Mouse (Mus musculus) embryonic facial prominence, embryonic 15.5 days (tissue): ENCODE measurements around the gene Rasgef1c. TPM values are rescaled to one million over a fixed set of nuclear protein-coding genes. Genes with fewer than 3 reads are reported as not detected.

ENCODE experiments used
- ATAC-seq: fragments of 200-750 bp; cut with Nextera tagmentation; 2 replicates; pipeline ENCODE4 v1.8.0; 2017; ENCODE audit warnings: low read depth, moderate TSS enrichment; ENCODE audit not compliant: insufficient number of reproducible peaks, low FRiP score, low TSS enrichment
- H3K27ac ChIP-seq: fragments of 300-500 bp; sonication (generic); replicated peaks from 2 replicates; pipeline ENCODE4 v1.5.1; 2015; ENCODE audit warnings: mild to moderate bottlenecking, inconsistent platforms
- H3K27me3 ChIP-seq: fragments of 300-500 bp; sonication (generic); 2 replicates; pipeline ENCODE4 v1.6.1; 2015; ENCODE audit warnings: inconsistent platforms
- H3K36me3 ChIP-seq: fragments of 300-500 bp; sonication (generic); 2 replicates; pipeline ENCODE4 v1.6.1; 2015; ENCODE audit warnings: mild to moderate bottlenecking, inconsistent platforms
- H3K4me1 ChIP-seq: fragments of 300-500 bp; sonication (generic); 2 replicates; pipeline ENCODE4 v1.6.1; 2015; ENCODE audit warnings: inconsistent platforms
- H3K4me2 ChIP-seq: fragments of 300-500 bp; sonication (generic); replicated peaks from 2 replicates; pipeline ENCODE4 v1.6.1; 2015; ENCODE audit warnings: mild to moderate bottlenecking, inconsistent platforms
- H3K4me3 ChIP-seq: fragments of 300-500 bp; sonication (generic); replicated peaks from 2 replicates; pipeline ENCODE4 v1.5.1; 2015; ENCODE audit warnings: mild to moderate bottlenecking, inconsistent platforms
- H3K9ac ChIP-seq: fragments of 300-500 bp; sonication (generic); 2 replicates; pipeline ENCODE4 v1.6.1; 2015; ENCODE audit warnings: inconsistent platforms
- H3K9me3 ChIP-seq: fragments of 300-500 bp; sonication (generic); replicated peaks from 2 replicates; pipeline ENCODE4 v1.6.1; 2016; ENCODE audit warnings: inconsistent platforms
- WGBS: fragments of 180-500 bp; shearing (Covaris S2); methylation state at CpG from one replicate; pipeline ENCODE4 v1.1.7; 2015; 5-methylcytosine and 5-hydroxymethylcytosine counted together
- polyA plus RNA-seq: library from polyadenylated mRNA; unstranded; fragments of >200 nt; fragmentation: Nextera tagmentation; extraction: Ambion mirVana; gene quantifications from 2 replicates; pipeline ENCODE4 v1.2.1, GENCODE M21; 2015

Gene Rasgef1c
- polyA plus RNA-seq, 1 experiment from 2014 or later, result 0.99 TPM

DNA sequence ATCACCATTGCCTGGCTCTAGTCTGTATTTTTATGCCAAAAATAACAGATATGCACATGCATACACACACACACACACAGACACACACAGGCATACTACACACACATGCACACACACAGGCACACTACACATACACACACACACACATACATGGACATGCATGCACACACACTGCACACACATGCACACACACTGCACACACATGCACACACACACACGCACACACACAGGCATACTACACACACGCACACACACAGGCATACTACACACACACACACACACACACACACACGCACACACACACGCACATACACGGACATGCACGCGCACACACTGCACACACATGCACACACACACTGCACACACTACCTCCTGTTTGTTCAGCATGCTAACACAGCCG lies 77.3 kb downstream of the Rasgef1c start:
- Histone ChIP-seq H3K36me3 (no peaks in the 10 kb centered on the region), H3K27ac (no peak overlapping the region), H3K4me2 (no peak overlapping the region), H3K4me1 (no peaks in the 10 kb centered on the region), H3K9me3 (no peaks in the 10 kb centered on the region), H3K9ac (no peak overlapping the region), H3K4me3 (no peak overlapping the region), H3K27me3 (no peaks in the 10 kb centered on the region)
- ATAC-seq, result no peak
- 90% methylated on average over 8 of the region's 8 CpGs for WGBS

DNA sequence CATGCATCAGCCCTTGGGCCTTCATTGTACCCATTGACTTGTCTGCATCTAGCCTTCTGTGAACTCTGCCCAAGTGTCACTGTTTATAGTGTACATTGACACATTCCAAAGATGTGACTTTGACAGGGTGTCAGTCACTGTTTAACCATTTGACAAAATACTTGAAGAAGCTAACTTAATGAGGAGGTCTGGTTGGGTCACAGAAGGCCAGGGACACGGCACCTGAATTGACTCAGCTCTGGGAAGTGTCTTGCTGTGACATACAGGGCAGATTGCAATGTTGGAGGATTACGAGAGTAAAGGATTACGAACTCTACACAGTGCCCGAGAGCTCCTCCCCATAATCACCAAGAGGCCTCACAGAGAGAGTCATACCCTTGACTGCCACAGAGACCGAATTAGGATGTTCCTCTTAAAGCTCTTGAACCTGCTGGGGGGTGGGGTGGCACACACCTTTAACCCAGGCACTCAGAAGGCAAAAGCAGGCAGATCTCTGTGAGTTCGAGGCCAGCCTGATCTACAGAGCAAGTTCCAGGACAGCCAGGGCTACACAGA lies 79.1 kb downstream of the Rasgef1c start:
- no peak overlapping the region for H3K4me3 ChIP-seq
- H3K4me2 ChIP-seq, result no peak overlapping the region
- ATAC-seq, result no peak
- no peak overlapping the region for H3K27ac ChIP-seq
- H3K4me1 ChIP-seq, result no peaks in the 10 kb centered on the region
- WGBS, result 70% methylated on average over 6 of the region's 6 CpGs
- H3K9ac ChIP-seq, result no peak overlapping the region
- no peaks in the 10 kb centered on the region for H3K27me3 ChIP-seq
- no peaks in the 10 kb centered on the region for H3K36me3 ChIP-seq
- no peaks in the 10 kb centered on the region for H3K9me3 ChIP-seq

DNA sequence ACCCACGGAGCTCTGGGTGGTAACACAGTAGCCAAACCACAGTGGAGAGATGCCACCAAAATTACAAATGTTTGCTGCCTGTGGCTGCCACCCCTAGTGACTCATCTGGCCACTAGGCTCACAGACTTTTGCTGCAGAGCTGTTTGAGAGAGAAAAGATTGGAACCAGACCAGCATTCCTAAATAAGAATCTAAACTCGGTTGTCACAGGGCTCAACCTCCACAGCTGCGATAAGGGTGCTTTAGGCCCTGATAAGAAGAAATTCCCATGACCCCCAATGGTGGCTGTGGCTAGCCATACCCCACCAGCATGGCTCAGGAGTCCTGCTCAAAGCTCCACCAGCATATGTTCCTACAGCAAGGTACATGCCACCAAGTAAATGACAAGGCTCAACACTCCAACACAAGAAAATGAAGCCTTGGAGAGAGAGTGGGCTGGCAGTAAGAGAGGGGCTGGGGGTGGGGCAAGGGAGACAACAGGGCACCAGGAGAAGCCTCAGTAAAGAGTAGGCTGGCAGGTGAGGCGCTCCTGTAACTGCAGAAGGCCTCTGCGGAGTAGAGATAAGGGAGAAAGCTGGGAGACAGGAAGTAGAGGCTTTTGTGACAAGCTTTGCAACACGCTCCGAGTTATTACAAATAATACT lies 79.8 kb downstream of the Rasgef1c start:
- H3K4me2 ChIP-seq, result no peak overlapping the region
- no peak for ATAC-seq
- H3K4me3 ChIP-seq, result no peak overlapping the region
- H3K9ac ChIP-seq, result no peak overlapping the region
- H3K27ac ChIP-seq, result no peak overlapping the region
- no peaks in the 10 kb centered on the region for H3K4me1 ChIP-seq
- H3K36me3 ChIP-seq, result no peaks in the 10 kb centered on the region
- no peaks in the 10 kb centered on the region for H3K27me3 ChIP-seq
- H3K9me3 ChIP-seq, result no peaks in the 10 kb centered on the region
- 66% methylated on average over 7 of the region's 7 CpGs for WGBS

DNA sequence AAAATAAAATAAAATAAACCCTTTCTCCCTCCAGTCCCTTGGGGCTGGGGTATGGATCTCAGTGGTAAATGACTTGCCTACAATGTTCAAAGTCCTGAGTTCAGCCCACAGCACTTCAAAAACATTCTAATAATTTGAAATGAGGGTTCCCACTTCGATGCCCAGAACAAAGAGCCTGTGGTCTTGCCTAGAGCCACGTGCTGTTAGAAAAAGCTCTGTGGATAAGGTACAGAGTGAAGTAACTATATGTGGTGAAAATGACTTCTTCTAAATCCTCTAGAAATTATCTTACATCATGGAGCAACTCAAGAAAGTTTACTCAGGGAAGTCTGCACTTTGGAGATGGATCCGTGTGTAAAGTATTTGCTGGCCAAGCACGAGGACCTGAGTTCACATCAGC lies 80.5 kb downstream of the Rasgef1c start:
- H3K4me2 ChIP-seq, result no peak overlapping the region
- no peaks in the 10 kb centered on the region for H3K36me3 ChIP-seq
- 75% methylated on average over 4 of the region's 4 CpGs for WGBS
- no peaks in the 10 kb centered on the region for H3K27me3 ChIP-seq
- no peaks in the 10 kb centered on the region for H3K9me3 ChIP-seq
- no peak overlapping the region for H3K4me3 ChIP-seq
- no peak overlapping the region for H3K27ac ChIP-seq
- no peak overlapping the region for H3K9ac ChIP-seq
- ATAC-seq, result no peak
- no peaks in the 10 kb centered on the region for H3K4me1 ChIP-seq

DNA sequence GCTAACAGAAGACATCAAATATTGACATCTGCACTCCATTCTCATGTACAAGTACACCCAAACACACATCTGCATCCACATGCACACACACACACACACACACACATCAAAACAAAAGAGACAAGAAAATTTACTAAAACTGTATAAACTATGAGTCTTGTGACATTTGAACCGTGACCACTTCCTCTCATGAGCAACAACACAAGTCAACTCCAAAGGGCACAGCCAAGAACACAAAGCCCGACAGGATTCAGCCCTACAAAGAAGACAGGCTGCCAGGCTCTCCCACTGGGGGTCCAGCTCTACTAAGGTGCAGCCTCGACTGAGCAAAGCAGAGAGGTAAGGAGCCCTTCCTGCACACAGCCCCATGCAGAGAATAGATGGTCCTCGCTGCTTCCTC lies 81.2 kb downstream of the Rasgef1c start:
- Histone ChIP-seq H3K36me3 (no peaks in the 10 kb centered on the region), H3K4me1 (no peaks in the 10 kb centered on the region), H3K27ac (no peak overlapping the region), H3K4me3 (no peak overlapping the region), H3K9ac (no peak overlapping the region), H3K9me3 (no peaks in the 10 kb centered on the region), H3K27me3 (no peaks in the 10 kb centered on the region), H3K4me2 (no peak overlapping the region)
- no peak for ATAC-seq
- 42% methylated on average over 4 of the region's 4 CpGs for WGBS

DNA sequence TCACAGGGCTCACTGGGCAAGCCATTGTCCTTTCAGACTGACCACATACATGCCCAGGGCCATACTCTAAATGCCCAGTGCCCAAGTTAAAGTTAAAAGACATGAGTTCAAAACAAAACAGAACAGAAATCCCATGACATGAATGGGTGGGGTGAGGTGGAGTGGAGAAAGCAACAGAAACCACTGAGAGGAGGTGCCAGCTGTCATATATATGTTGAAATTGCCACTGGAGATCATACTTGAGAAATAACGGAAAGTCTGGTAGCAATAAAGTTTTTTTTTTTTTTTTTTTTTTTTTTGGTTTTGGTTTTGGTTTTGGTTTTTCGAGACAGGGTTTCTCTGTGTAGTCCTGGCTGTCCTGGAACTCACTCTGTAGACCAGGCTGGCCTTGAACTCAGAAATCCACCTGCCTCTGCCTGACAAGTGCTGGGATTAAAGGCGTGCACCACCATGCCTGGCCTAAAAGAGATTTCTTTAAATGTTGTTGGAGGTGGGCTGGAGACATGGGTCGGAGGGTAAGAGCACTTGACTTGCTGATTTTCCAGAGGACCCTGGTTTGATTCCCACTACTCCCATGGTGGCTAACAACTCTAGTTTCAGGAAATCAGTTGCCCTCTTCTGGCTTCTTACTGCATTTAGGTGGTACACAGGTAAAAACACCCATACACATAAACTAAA lies 82.4 kb downstream of the Rasgef1c start:
- Histone ChIP-seq H3K36me3 (no peaks in the 10 kb centered on the region), H3K4me3 (no peak overlapping the region), H3K9me3 (no peaks in the 10 kb centered on the region), H3K4me1 (no peaks in the 10 kb centered on the region), H3K27me3 (no peaks in the 10 kb centered on the region), H3K4me2 (no peak overlapping the region), H3K9ac (no peak overlapping the region), H3K27ac (no peak overlapping the region)
- 63% methylated on average over 4 of the region's 4 CpGs for WGBS
- no peak for ATAC-seq

DNA sequence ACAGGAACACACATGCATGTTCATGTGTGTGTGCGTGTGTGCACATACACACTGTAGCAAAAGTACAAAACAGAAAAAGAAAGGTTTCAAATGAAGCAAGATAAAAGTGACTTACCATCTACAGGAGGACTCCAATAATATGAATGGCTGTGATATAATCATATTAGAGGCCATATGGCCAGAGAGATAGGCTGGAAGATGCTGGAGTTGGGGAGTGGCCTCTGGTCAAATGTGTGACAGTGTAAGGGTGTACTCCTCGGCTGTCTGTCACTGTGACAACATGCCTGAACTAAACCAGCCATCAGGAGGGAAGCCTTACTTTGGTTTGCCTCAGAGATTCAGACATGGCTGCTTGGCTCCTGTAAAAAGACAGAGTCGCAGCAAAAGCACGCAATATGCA lies 83.4 kb downstream of the Rasgef1c start:
- H3K27me3 ChIP-seq, result no peaks in the 10 kb centered on the region
- ATAC-seq, result no peak
- H3K9ac ChIP-seq, result no peak overlapping the region
- H3K4me1 ChIP-seq, result no peaks in the 10 kb centered on the region
- no peak overlapping the region for H3K4me2 ChIP-seq
- WGBS, result 75% methylated on average over 4 of the region's 4 CpGs
- H3K9me3 ChIP-seq, result no peaks in the 10 kb centered on the region
- H3K27ac ChIP-seq, result no peak overlapping the region
- H3K4me3 ChIP-seq, result no peak overlapping the region
- no peaks in the 10 kb centered on the region for H3K36me3 ChIP-seq

DNA sequence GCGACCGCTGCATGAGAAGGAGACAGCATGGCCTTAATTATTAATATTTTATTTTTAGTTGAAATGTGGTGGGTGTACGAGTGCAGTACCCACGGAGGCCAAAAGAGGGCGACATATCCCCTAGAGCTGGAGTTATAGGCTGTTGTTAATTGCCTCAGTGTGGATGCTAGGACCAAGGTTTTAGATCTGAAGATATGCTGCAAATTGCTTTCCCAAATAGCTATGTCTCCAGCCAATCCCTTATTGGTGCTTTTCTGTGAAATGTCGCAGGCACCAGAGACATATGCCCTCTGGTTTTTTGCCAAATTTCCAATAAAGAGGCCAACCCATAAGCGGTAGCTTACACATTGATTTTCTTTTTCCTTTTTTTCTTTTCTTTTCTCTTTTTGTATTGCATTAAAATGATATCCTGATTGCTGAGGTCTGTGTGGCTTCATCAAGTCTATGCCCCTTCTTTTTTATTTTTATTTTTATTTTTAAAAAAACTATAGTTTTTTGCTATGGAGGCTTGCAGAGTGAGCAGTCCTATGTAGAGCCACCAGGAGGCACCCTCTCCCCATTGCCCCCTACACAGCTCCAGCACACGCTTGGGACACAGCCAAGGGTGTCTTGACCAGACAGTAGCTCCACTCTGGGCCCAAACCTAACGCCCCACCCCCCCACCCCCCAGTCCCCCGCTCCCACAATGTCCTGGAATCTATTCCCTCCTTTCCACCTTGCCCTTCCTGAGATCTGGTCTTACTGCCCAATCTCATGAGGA lies 84.8 kb downstream of the Rasgef1c start:
- 22% methylated on average over 10 of the region's 10 CpGs for WGBS
- H3K9ac ChIP-seq, result no peak overlapping the region
- H3K27me3 ChIP-seq, result no peaks in the 10 kb centered on the region
- no peaks in the 10 kb centered on the region for H3K36me3 ChIP-seq
- no peaks in the 10 kb centered on the region for H3K4me1 ChIP-seq
- no peak for ATAC-seq
- H3K4me3 ChIP-seq, result no peak overlapping the region
- H3K9me3 ChIP-seq, result no peaks in the 10 kb centered on the region
- H3K27ac ChIP-seq, result no peak overlapping the region
- H3K4me2 ChIP-seq, result no peak overlapping the region

DNA sequence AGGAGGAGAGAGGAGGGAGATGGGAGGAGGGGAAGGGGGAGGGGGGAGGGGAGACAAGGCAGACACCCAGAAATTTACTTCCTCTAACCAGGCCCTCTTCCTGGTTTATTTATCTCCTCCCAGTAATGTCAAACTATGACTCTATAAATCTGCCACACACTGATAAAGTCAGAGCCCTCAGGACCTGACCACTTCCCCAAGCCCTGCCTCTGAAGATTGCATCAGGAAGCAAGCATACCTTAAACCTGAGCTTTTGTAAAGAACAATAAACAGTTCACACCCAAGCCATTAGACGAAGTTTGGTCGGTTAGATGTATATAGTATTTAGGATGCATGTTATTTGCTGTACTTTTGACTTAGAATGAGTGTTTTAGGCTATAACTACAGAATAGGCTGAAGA lies 92.9 kb downstream of the Rasgef1c start:
- no peak for ATAC-seq
- 75% methylated on average over 2 of the region's 2 CpGs for WGBS
- Histone ChIP-seq H3K27me3 (no peaks in the 10 kb centered on the region), H3K27ac (no peak overlapping the region), H3K4me2 (no peak overlapping the region), H3K4me3 (no peak overlapping the region), H3K36me3 (no peaks in the 10 kb centered on the region), H3K4me1 (no peaks in the 10 kb centered on the region), H3K9me3 (no peaks in the 10 kb centered on the region), H3K9ac (no peak overlapping the region)

DNA sequence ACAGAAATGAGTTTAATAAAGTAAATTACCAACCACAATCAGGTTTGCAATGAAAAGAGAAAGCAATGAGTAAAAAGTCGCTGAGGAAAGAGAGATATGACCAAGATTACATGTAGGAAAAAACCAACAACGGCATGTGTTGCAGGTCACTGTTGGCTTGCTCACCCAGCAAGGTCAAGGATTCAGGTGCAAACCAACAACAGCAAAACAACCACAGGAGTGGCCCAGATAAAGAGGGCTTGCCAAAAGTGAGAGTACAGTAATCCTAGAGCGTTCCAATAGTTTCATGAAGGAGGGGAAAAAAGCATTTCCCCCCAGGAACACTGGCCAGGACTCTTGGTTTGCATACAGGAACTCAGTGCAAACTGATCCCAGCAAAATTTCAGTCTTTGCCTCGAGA lies 94.8 kb downstream of the Rasgef1c start:
- Histone ChIP-seq H3K27me3 (no peaks in the 10 kb centered on the region), H3K36me3 (no peaks in the 10 kb centered on the region), H3K4me3 (no peak overlapping the region), H3K4me2 (no peak overlapping the region), H3K9ac (no peak overlapping the region), H3K27ac (no peak overlapping the region), H3K4me1 (no peaks in the 10 kb centered on the region), H3K9me3 (no peaks in the 10 kb centered on the region)
- WGBS, result 64% methylated on average over 4 of the region's 4 CpGs
- ATAC-seq, result no peak

DNA sequence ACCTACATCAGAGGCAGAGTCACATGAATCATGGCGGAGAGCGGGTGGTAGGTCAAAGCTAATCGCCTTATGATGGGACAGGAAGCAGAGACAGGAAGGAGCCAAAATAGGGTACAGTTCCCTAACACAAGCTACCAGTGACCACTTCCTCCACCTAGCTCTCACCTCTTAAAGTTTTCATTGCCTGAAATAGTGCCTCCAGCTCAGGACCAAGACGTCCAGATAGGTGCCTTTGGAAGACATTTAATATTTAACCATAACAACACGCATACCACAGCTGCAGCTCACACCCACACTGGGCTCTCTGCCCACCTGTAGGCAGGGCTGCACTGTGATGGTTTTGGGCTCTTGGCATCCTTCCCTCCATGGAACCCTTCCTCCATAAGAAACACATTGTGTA lies 95.7 kb downstream of the Rasgef1c start:
- H3K4me2 ChIP-seq, result no peak overlapping the region
- 64% methylated on average over 5 of the region's 5 CpGs for WGBS
- ATAC-seq, result no peak
- no peaks in the 10 kb centered on the region for H3K36me3 ChIP-seq
- no peaks in the 10 kb centered on the region for H3K4me1 ChIP-seq
- no peak overlapping the region for H3K9ac ChIP-seq
- H3K27me3 ChIP-seq, result no peaks in the 10 kb centered on the region
- H3K9me3 ChIP-seq, result no peaks in the 10 kb centered on the region
- no peak overlapping the region for H3K27ac ChIP-seq
- no peak overlapping the region for H3K4me3 ChIP-seq
